Mouse (Mus musculus) A20 (cell line): ENCODE data around the gene Ttf2.
A peak's percentile ranks its signal among the peaks of the same experiment; 100 is the strongest.

Source experiments
- DNase-seq: peaks from one replicate; pipeline ENCODE4 v3.0.0-alpha.2; 2011; ENCODE audit warnings: low read depth, low spot score

Gene Ttf2

GRCm38 (mm10) chr3:100979290-100979689 is 9.8 kb upstream of the Ttf2 start:
- no peak for DNase-seq

DNA sequence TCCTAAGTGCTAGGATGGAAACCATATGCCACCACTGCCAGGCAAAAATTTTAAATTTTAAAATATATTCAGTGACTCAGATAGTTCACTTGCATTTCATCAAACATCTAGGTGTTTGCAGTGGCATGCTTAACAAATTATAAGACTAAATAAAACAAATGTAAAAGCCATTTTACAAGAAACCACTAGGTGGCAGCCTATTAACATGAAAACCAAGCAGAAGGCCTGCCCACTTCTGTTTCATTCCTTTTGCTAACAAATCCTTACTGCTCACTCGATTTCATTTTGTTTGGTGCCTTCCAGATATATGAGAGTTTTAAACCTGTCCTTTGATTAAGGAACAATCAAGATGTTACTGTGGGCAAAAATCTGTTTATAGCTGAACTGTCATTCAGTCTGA is 4.4 kb upstream of the Ttf2 start:
- peak; percentile 62 for DNase-seq

DNA sequence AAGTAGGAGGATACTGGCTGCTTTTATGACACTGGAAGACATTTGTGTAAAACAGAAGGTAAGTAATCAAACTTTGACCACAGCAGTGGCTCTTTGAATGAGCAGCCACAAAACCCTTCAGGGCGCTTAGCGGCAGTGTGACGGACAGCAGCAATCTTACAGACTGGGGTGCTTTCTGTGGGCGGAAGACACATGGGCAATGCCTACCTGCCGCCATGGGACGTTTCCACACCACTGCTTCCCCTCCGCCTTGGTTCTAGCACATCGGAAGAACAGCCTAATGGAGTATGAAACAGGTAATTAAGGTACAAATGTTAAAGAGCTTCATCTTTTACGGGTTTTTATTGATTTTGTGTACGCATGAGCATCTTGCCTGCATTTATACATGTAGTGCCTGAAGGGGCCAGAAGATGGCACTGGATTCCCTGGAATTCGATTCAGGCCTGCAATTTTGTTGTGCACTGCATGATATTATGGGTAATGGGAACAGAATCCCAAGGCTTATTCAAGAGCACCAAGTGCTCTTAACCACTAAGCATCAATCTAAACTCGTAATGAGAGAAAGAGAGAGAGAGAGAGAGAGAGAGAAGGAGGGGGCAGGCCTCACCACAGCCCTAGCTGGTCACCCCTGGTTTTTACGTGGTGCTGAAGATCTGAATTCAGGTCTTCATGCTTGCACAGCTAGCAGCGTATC is 5.5 kb downstream of the Ttf2 start:
- DNase-seq = peak; percentile 32

- DNase-seq = no peak
Measured at GRCm38 (mm10) chr3:100961501-100961900, 8.0 kb downstream of the Ttf2 start.

DNA sequence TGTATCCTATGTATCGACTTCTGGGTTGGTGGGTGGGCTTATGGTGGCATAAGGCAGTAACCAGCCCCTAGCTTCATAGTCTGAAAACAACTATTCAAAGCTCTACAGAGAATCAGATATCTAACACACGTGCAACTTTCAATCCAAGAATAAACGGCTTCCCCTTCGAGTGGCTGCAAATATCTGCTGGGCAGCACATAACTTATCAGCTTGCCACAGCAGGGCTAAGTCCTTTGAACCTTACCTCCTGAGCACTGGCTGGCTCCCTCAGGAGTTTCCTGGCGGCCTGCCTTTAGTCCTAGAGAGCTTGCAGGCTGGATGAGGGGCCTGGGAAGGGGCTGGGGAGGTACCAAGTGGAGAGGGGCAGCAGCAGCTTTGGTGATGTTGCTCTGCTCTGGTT is 8.5 kb downstream of the Ttf2 start:
- DNase-seq = no peak

- peak; percentile 31 for DNase-seq
Measured at GRCm38 (mm10) chr3:100954616-100955015, 14.8 kb downstream of the Ttf2 start.

GRCm38 (mm10) chr3:100951531-100951930 is 17.9 kb downstream of the Ttf2 start:
- no peak for DNase-seq

DNA sequence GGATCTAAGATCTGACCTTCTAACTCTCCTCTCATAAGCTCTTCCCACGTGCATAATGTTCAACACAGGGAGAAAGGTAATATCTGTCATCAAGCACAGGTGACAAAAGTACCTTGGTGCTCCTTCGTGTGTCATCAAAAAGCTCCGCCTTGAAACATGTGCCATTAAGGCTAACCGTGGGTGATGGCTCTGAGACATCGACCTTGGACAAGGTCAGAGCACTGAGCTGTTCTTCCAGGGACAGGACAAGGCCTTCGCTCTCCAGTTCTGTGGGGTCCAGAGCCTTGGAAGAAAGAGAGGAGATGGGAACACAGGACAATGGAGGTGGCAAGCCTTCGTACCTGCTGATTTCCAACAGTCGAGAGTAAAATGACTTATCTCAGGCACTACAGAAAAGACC is 22.2 kb downstream of the Ttf2 start:
- no peak for DNase-seq

- DNase-seq = no peak
Measured at GRCm38 (mm10) chr3:100940496-100941037, 28.9 kb downstream of the Ttf2 start.

- DNase-seq = no peak
Measured at GRCm38 (mm10) chr3:100938211-100938610, 31.3 kb downstream of the Ttf2 start.

DNA sequence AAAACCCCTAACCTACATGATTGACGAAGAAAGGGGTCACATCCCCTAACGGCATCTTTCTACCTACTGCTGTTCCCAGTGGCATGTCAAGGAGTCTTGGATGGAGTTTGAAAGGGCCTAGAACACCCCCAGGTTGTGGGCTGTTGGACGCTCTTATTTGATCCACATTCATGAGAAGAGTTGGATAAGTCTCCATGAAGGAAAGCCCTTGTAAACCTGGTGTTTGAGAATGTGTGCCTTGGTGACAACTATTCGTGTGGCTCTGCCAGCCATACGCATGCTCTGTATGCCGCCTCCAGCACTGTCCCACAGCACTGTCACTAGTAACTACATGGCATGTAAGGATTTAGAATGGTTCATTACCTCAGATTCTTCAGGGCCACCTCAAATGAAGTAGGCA is 33.3 kb downstream of the Ttf2 start:
- DNase-seq = no peak

- no peak for DNase-seq
Measured at GRCm38 (mm10) chr3:100935521-100935920, 33.9 kb downstream of the Ttf2 start.

GRCm38 (mm10) chr3:100932077-100932944 is 37.2 kb downstream of the Ttf2 start:
- peak; percentile 58 for DNase-seq

- DNase-seq = no peak
Measured at GRCm38 (mm10) chr3:100931332-100932076, 38.0 kb downstream of the Ttf2 start.

GRCm38 (mm10) chr3:100925176-100925575 is 44.3 kb downstream of the Ttf2 start:
- no peak for DNase-seq

- DNase-seq = no peak
Measured at GRCm38 (mm10) chr3:100924065-100924732, 45.3 kb downstream of the Ttf2 start.

DNA sequence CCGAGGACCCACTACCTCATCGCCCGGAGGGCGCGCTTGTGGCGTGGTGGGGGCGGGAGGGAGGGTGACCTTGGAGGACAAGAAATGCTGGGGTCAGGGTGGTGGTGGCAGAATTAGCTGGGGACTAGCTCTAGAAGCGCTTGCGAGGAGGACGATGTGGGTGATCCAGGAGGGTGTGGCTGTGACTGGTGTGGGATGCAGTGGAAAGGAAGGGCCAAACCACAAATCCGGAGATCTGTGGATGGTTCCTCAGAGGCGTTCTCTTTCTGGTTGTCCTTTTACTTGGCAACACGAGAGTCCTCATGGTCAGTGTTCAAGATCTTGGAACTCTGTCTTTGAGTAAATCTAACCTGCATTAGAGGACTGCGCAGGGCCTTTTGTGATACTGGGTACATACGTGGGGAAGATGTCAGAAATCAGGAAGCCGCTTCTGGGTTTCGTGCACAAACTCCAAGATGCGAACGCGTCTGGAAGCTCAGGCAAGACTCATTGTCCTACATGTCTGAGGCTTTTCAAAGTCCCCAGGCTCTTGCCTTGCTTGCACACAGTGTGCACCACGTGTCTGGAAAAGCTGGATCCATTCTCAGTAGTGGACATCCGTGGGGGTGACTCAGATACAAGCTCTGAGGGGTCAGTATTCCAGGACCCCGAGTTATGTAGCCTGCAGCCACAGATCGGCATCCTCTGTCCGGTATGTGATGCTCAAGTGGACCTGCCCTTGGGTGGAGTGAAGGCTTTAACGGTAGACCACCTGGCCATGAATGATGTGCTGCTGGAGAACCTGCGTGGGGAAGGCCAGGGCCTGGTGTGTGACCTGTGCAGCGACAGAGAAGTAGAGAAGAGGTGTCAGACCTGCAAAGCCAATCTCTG is 46.7 kb downstream of the Ttf2 start:
- no peak for DNase-seq

- DNase-seq = peak; percentile 99
Measured at GRCm38 (mm10) chr3:100921825-100922505, 47.5 kb downstream of the Ttf2 start, which contains the start of gene Trim45. Gene Trim45, plus strand, starts transcription at chr3:100922202.

GRCm38 (mm10) chr3:100920611-100921140 is 48.8 kb downstream of the Ttf2 start:
- peak; percentile 31 for DNase-seq
